Mouse (Mus musculus) liver, embryonic 16.5 days (tissue): ENCODE measurements around the gene Mical2. TPM values are rescaled to one million over a fixed set of nuclear protein-coding genes. Genes with fewer than 3 reads are reported as not detected.

Experiments used
- ATAC-seq: fragments of 200-750 bp; cut with Nextera tagmentation; 2 replicates; pipeline ENCODE4 v1.8.0; 2017; ENCODE audit warnings: low read depth, mild to moderate bottlenecking, moderate number of reproducible peaks, moderate library complexity
- H3K27ac ChIP-seq: fragments of 300-500 bp; sonication (generic); 2 replicates; pipeline ENCODE4 v1.5.1; 2014; ENCODE audit warnings: mild to moderate bottlenecking, low read length
- H3K27me3 ChIP-seq: fragments of 300-500 bp; sonication (generic); 2 replicates; pipeline ENCODE4 v1.6.1; 2014; ENCODE audit warnings: low read depth, low read length, mixed read lengths; ENCODE audit not compliant: control insufficient read depth, insufficient read depth
- H3K36me3 ChIP-seq: fragments of 300-500 bp; sonication (generic); 2 replicates; pipeline ENCODE4 v1.6.1; 2014; ENCODE audit warnings: mild to moderate bottlenecking; ENCODE audit not compliant: control insufficient read depth, insufficient read depth
- H3K4me1 ChIP-seq: fragments of 300-500 bp; sonication (generic); 2 replicates; pipeline ENCODE4 v1.6.1; 2014; ENCODE audit warnings: low read depth, low read length, mixed read lengths; ENCODE audit not compliant: control insufficient read depth
- H3K4me2 ChIP-seq: fragments of 300-500 bp; sonication (generic); 2 replicates; pipeline ENCODE4 v1.6.1; 2014; ENCODE audit warnings: low read depth, low read length, mixed read lengths
- H3K4me3 ChIP-seq: fragments of 300-500 bp; sonication (generic); 2 replicates; pipeline ENCODE4 v1.5.1; 2014; ENCODE audit warnings: low read depth, mild to moderate bottlenecking, low read length
- H3K9ac ChIP-seq: fragments of 300-500 bp; sonication (generic); 2 replicates; pipeline ENCODE4 v1.6.1; 2014; ENCODE audit warnings: low read depth, low read length
- H3K9me3 ChIP-seq: fragments of 300-500 bp; sonication (generic); replicated peaks from 2 replicates; pipeline ENCODE4 v1.6.1; 2016; ENCODE audit warnings: low read length; ENCODE audit not compliant: control insufficient read depth
- WGBS: fragments of 180-500 bp; shearing (Covaris S2); extraction: QIAGEN DNeasy Blood & Tissue Kit; methylation state at CpG from one replicate; pipeline ENCODE4 v1.1.7; 2014; ENCODE audit not compliant: insufficient replicate concordance; 5-methylcytosine and 5-hydroxymethylcytosine counted together
- polyA plus RNA-seq: library from polyadenylated mRNA; unstranded; fragments of >200 nt; fragmentation: Nextera tagmentation; extraction: Ambion mirVana; gene quantifications from 2 replicates; pipeline ENCODE4 v1.2.1, GENCODE M21; 2015

Mical2 gene
- polyA plus RNA-seq, 1 experiment from 2014 or later = 1.9 TPM

DNA sequence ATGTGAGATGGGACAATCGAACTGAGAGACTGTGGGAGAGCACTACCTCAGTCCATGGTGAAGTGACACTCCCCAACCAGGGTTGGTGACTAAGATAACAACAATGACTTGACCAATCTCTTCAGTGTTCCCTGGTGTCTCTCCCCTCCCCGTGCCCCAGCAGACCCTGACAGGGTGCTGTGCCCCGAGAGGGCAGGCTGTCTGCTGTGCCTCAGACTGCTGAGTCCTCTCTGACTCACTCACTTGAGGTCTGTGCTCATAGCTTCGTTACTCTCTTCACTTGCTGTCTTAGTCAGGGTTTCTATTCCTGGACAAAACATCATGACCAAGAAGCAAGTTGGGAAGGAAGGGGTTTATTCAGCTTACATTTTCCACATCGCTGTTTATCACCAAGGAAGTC, 106.8 kb downstream of the Mical2 start:
- WGBS = 31% methylated on average over 5 of the region's 5 CpGs

DNA sequence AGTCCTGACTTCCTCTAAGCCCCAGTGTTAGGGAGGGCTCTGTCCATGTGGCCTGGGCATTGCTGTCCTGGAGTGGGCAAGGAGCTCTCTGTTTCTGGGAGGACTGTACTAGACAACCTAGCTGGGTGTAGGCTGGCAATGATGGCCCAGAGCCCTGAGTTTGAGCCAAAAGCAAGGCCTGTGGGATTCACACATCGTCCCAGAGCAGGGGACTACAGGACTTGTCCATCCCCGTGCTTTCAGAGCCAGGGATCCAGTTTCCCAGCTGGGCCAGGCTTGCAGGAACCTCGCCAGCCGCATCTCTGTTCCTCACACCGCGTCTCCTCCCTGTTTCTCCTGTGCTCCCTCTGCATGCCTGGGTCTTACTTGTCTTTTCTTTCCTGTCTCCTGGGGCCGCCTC, 107.7 kb downstream of the Mical2 start:
- Histone ChIP-seq H3K27ac (no peak overlapping the region), H3K9ac (no peak overlapping the region), H3K27me3 (no peaks in the 10 kb centered on the region), H3K4me2 (no peak overlapping the region), H3K9me3 (no peaks in the 10 kb centered on the region), H3K4me1 (no peaks in the 10 kb centered on the region), H3K36me3 (no peaks in the 10 kb centered on the region), H3K4me3 (no peak overlapping the region)
- ATAC-seq = no peak
- WGBS = 71% methylated on average over 7 of the region's 7 CpGs

More for the DNA sequence above, 106.8 kb downstream of the Mical2 start:
- Histone ChIP-seq H3K9ac (no peak overlapping the region), H3K27ac (no peak overlapping the region), H3K4me1 (no peaks in the 10 kb centered on the region), H3K36me3 (no peaks in the 10 kb centered on the region), H3K4me3 (no peak overlapping the region), H3K27me3 (no peaks in the 10 kb centered on the region), H3K4me2 (no peak overlapping the region), H3K9me3 (no peaks in the 10 kb centered on the region)
- no peak for ATAC-seq

DNA sequence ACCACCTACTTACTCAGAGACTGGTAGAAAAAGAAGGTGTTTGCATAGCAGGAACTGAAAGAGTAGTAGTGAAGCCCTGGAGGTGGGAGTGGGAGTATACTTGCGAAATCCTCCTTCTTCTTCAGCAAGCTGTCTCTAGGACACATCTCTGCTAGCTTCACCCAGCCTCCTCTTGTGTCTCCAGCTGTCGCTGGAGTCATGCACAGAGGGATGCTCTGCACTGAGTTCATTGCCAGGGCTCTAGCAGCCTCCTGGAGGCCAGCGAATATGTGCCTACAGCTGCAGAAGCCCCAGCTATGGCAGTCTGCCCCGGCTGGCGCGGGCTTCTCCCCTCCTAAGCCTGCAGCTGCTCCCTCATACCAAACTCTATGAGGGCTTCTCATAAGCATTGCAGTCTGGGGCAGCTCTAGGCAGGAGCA, 110.6 kb downstream of the Mical2 start:
- no peak overlapping the region for H3K4me3 ChIP-seq
- ATAC-seq = no peak
- no peaks in the 10 kb centered on the region for H3K27me3 ChIP-seq
- H3K27ac ChIP-seq = no peak overlapping the region
- no peaks in the 10 kb centered on the region for H3K4me1 ChIP-seq
- H3K9me3 ChIP-seq = no peaks in the 10 kb centered on the region
- no peaks in the 10 kb centered on the region for H3K36me3 ChIP-seq
- no peak overlapping the region for H3K4me2 ChIP-seq
- 61% methylated on average over 6 of the region's 6 CpGs for WGBS
- no peak overlapping the region for H3K9ac ChIP-seq

DNA sequence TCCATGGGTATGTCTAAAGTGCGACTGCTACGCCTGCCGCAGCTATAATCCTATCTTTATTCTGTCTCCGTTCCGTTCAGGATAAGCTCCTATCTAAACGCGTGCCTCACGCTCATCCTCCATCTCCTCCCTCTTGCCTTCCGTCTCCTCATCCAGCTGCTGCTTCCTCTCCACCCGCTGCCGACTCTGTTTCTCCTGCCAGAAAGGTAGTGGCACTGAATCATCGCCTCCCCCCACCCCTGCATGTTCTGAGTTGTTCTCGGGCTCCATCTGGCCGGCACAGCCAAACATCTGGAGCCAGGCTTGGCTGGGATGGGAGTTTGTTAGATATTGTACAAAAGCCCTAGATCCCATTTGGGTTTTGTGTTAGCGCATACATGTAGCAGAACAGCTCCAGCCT, 111.1 kb downstream of the Mical2 start:
- Histone ChIP-seq H3K36me3 (no peaks in the 10 kb centered on the region), H3K4me2 (no peak overlapping the region), H3K4me3 (no peak overlapping the region), H3K4me1 (no peaks in the 10 kb centered on the region), H3K9me3 (no peaks in the 10 kb centered on the region), H3K27ac (no peak overlapping the region), H3K9ac (no peak overlapping the region), H3K27me3 (no peaks in the 10 kb centered on the region)
- no peak for ATAC-seq
- 74% methylated on average over 15 of the region's 15 CpGs for WGBS

DNA sequence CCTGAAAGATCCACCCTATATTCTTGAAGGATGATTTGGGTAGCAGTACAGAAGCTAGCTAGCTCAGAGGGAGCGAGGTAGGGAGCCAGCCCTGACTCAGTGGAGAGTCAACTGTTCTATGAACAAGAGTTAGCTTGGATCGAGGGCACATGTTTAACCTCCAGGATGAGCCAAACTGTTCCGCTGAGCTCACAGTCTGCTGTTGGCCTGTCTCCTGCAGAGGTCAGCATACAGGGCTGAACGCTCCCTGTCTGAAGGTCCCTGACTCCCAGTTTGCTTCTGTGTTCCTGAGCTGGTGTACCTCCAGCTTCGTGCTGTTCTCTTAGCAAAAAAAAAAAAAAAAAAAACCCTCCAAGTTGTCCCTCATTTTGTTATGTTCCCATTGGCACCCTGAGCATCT, 112.1 kb downstream of the Mical2 start:
- no peak overlapping the region for H3K9ac ChIP-seq
- H3K36me3 ChIP-seq = no peaks in the 10 kb centered on the region
- no peaks in the 10 kb centered on the region for H3K4me1 ChIP-seq
- no peaks in the 10 kb centered on the region for H3K9me3 ChIP-seq
- H3K27me3 ChIP-seq = no peaks in the 10 kb centered on the region
- no peak overlapping the region for H3K4me3 ChIP-seq
- 53% methylated on average over 5 of the region's 5 CpGs for WGBS
- no peak for ATAC-seq
- H3K27ac ChIP-seq = no peak overlapping the region
- H3K4me2 ChIP-seq = no peak overlapping the region

DNA sequence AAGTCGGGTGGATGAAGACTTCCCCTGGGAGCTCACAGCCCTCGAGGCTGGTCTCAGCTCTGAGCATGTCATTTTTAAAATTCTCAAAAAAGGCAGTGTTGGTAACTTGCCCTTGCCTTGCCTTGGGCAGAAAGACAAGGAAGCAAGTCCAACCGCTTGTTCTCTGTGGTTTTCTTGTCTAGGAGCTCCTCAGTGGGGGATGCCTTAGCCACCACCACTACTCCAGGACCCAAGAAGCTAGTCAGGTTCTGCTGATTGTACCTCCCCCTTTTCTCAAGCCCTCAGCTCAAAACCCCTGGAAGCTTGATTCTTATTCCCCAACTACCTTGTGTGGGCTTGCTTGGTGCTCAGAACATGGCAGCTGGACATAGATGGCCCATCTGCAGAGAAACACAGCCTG, 115.4 kb downstream of the Mical2 start:
- Histone ChIP-seq H3K4me3 (no peak overlapping the region), H3K4me2 (no peak overlapping the region), H3K36me3 (no peaks in the 10 kb centered on the region), H3K9me3 (no peaks in the 10 kb centered on the region), H3K27me3 (no peaks in the 10 kb centered on the region), H3K27ac (no peak overlapping the region), H3K4me1 (no peaks in the 10 kb centered on the region), H3K9ac (no peak overlapping the region)
- no peak for ATAC-seq
- 35% methylated on average over 3 of the region's 3 CpGs for WGBS

DNA sequence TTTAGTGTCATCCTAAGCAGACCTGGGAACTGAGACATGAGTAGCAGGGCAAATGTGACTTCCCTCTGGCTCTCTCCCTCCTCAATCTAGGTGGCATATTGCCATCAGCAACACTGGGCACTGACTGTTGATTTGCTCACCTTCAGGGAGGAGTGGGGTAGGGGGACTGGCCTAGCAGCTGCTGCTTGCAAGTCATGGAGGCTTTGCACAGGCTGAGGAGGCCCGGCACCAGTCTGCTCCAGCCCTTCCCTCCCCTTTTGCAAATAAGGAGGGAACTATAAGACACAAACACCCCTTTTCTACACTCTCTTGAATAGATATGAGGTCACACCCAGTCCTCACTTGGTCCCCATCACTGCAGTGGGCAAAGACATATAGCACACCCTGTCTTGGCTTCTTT, 120.0 kb downstream of the Mical2 start:
- Histone ChIP-seq H3K27me3 (no peaks in the 10 kb centered on the region), H3K9ac (no peak overlapping the region), H3K4me1 (no peaks in the 10 kb centered on the region), H3K9me3 (no peaks in the 10 kb centered on the region), H3K27ac (no peak overlapping the region), H3K4me3 (no peak overlapping the region), H3K4me2 (no peak overlapping the region), H3K36me3 (no peaks in the 10 kb centered on the region)
- ATAC-seq = no peak
- WGBS = 56% methylated on average over 1 of the region's 1 CpGs

DNA sequence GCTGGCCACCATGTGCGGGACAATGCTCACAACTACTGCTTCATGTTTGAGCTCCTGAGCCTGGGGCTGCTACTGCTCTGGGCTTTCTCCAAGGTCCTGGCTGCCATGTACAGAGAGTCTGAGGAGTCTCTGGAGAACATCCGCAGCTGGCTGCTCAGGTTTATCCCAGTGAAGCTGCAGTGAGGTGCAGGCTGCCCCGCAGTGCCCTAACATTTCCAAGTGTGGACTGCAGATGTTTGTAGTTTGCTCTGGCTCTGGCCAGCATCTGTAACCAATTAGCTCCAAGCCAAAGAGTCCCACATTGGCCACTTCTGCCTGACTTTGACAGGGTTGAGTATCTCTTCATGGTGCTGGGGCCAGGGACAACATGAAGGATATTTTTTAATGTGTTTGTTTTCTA, 125.9 kb downstream of the Mical2 start:
- Histone ChIP-seq H3K27me3 (no peaks in the 10 kb centered on the region), H3K4me2 (no peak overlapping the region), H3K4me3 (no peak overlapping the region), H3K36me3 (no peaks in the 10 kb centered on the region), H3K9ac (no peak overlapping the region), H3K4me1 (no peaks in the 10 kb centered on the region), H3K9me3 (no peaks in the 10 kb centered on the region), H3K27ac (no peak overlapping the region)
- 73% methylated on average over 3 of the region's 3 CpGs for WGBS
- ATAC-seq = no peak

DNA sequence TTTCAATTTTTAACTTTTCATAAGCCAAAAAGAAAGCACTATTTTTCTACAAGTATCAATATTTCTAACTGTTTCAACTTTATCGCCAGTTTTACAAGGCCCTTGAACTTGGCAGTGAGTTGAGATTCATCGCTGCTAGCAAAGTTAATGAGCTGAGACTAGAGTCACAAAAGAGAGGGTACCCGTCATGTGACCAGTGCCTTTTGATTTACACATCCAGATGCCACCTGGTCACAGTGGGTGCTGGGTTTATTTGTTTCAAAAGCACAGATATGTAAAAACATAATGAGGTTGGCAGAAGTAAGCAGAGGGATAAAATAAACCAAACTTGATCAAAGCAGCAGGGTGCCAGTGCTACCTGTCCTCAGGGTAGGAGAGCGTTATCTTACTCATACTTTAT, 126.3 kb downstream of the Mical2 start:
- no peak overlapping the region for H3K27ac ChIP-seq
- WGBS = 61% methylated on average over 4 of the region's 4 CpGs
- H3K4me3 ChIP-seq = no peak overlapping the region
- H3K9ac ChIP-seq = no peak overlapping the region
- H3K9me3 ChIP-seq = no peaks in the 10 kb centered on the region
- no peaks in the 10 kb centered on the region for H3K36me3 ChIP-seq
- H3K27me3 ChIP-seq = no peaks in the 10 kb centered on the region
- no peak overlapping the region for H3K4me2 ChIP-seq
- ATAC-seq = no peak
- H3K4me1 ChIP-seq = no peaks in the 10 kb centered on the region

DNA sequence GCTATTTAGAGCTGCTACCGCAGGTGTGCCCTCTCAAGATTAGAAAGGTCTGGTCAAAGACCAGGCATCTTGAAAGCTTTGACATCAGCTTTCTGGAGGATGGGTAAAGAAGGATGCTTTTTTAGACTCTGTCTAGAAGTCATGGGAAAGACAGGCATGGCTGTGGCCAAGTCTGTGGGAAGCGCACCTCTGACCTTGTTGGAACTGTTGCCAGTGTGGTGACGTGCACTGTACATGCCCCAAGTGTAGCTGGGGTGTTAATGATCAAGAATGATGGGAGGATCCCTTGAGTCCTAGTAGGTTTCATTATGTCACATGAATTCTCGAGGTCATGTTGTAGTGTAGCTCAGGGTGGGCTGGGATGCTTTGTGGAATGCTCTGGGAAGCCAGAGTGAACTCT, 127.4 kb downstream of the Mical2 start:
- H3K4me3 ChIP-seq = no peak overlapping the region
- no peaks in the 10 kb centered on the region for H3K27me3 ChIP-seq
- H3K9ac ChIP-seq = no peak overlapping the region
- no peaks in the 10 kb centered on the region for H3K4me1 ChIP-seq
- H3K9me3 ChIP-seq = no peaks in the 10 kb centered on the region
- ATAC-seq = no peak
- H3K27ac ChIP-seq = no peak overlapping the region
- no peaks in the 10 kb centered on the region for H3K36me3 ChIP-seq
- 67% methylated on average over 4 of the region's 4 CpGs for WGBS
- no peak overlapping the region for H3K4me2 ChIP-seq
